Mouse (Mus musculus): Measurements from ENCODE around the gene Nubp1. TPM values are rescaled to one million over a fixed set of nuclear protein-coding genes. Genes with fewer than 3 reads are reported as not detected.

Gene Nubp1
- total and polyA plus RNA-seq, 3 experiments: 152 to 169 (median 162) TPM

GRCm38 (mm10) chr16:10415976-10416375, 4.2 kb downstream of the Nubp1 start (continued):
- TF ChIP-seq TCF12 (IDR thresholded peaks at IDR 0.05; ENCODE audit: low read depth, low read length) (no peak), NELFE (IDR thresholded peaks at IDR 0.05; ENCODE audit: low read depth, low read length) (0 out of 2 replicates have a peak, but pooled peaks have one; percentile 16), SIN3A (IDR thresholded peaks at IDR 0.05; ENCODE audit: low read length) (0 out of 2 replicates have a peak, but pooled peaks have one; percentile 49), ZKSCAN1 (IDR thresholded peaks at IDR 0.05; ENCODE audit: borderline replicate concordance, low read depth, low read length) (no peak), TBP (conservative IDR thresholded peaks at IDR 0.05; ENCODE audit: low read depth, low read length) (no peak)

GRCm38 (mm10) chr16:10416866-10417265, 5.1 kb downstream of the Nubp1 start:
- TF ChIP-seq RAD21 (IDR thresholded peaks at IDR 0.05; ENCODE audit: low read depth, low read length) (peak; percentile 66), SMC3 (IDR thresholded peaks at IDR 0.05; ENCODE audit: low read depth, low read length) (peak; percentile 69), MEF2A (IDR thresholded peaks at IDR 0.05; ENCODE audit: borderline replicate concordance, low read depth, low read length) (0 out of 2 replicates have a peak, but pooled peaks have one; percentile 20), MXI1 (IDR thresholded peaks at IDR 0.05; ENCODE audit: low read depth, low read length) (no peak), GABPA (IDR thresholded peaks at IDR 0.05; ENCODE audit: insufficient replicate concordance, low read depth, low read length) (no peak), TCF12 (IDR thresholded peaks at IDR 0.05; ENCODE audit: low read depth, low read length) (0 out of 2 replicates have a peak, but pooled peaks have one; percentile 11), HCFC1 (IDR thresholded peaks at IDR 0.05; ENCODE audit: low read depth, low read length) (no peak), ETS1 (conservative IDR thresholded peaks at IDR 0.05; ENCODE audit: low read depth, low read length) (no peak), MYC (IDR thresholded peaks at IDR 0.05; ENCODE audit: low read depth, low read length) (0 out of 2 replicates have a peak, but pooled peaks have one; percentile 16), CHD2 (IDR thresholded peaks at IDR 0.05; ENCODE audit: low read length) (no peak), CTCF (conservative IDR thresholded peaks at IDR 0.05 in 1 of 2, IDR thresholded peaks at IDR 0.05 in 1 of 2; ENCODE audit: low read depth in 2 of 2, low read length in 2 of 2) (peak; percentile 71 to 99)
- Histone ChIP-seq H3K79me2 (replicated peaks; ENCODE audit: control insufficient read depth, extremely low read depth, insufficient read depth, poor library complexity, severe bottlenecking) (peaks cover 14% of the 10 kb centered on the region), H3K27me3 (replicated peaks) (no peaks in the 10 kb centered on the region), H3K9ac (ENCODE audit: insufficient read depth, low read depth) (no peak overlapping the region), H3K36me3 (replicated peaks in 1 of 2; ENCODE audit: control insufficient read depth in 1 of 2, insufficient read depth in 1 of 2, low read length in 1 of 2) (peaks cover 81 to 90% of the 10 kb centered on the region in 2 experiments), H3K4me2 (ENCODE audit: insufficient read depth, low read depth, poor library complexity, severe bottlenecking) (no peak overlapping the region), H3K4me3 (replicated peaks in 1 of 3; ENCODE audit: low read depth in 2 of 3, low read length in 2 of 3, poor library complexity in 1 of 3) (no peak overlapping the region), H3K27ac (ENCODE audit: insufficient read depth, low read depth) (0 out of 2 replicates have a peak overlapping the region, but pooled peaks have one; percentile 40), H3K9me3 (replicated peaks; ENCODE audit: low read length) (peaks cover 7% of the 10 kb centered on the region), H3K4me1 (ENCODE audit: control insufficient read depth in 1 of 2, insufficient read depth in 2 of 2) (peaks cover 31 to 94% of the 10 kb centered on the region in 2 experiments)
- DNase-seq (ENCODE audit: extremely low read depth): no peak
- dilution Hi-C loops (cut with MboI; ENCODE audit: extremely low pct_ligation_motif_present, extremely low pct_unique_long_range_greater_than_20kb, low sequenced_read_pairs): no loop called here
- in situ Hi-C loops (cut with MboI; ENCODE audit: low pct_ligation_motif_present, low pct_unique_long_range_greater_than_20kb, low sequenced_read_pairs): loop anchor here (5.0 kb wide), 1 partner anchor 100 kb away; no protein-coding TSS in a partner anchor

- Histone ChIP-seq H3K27ac (ENCODE audit: insufficient read depth, low read depth) (peak overlapping the region; percentile 66), H3K36me3 (replicated peaks in 1 of 2; ENCODE audit: control insufficient read depth in 1 of 2, insufficient read depth in 1 of 2, low read length in 1 of 2) (peaks cover 91 to 98% of the 10 kb centered on the region in 2 experiments)
- dilution Hi-C loops (cut with MboI; ENCODE audit: extremely low pct_ligation_motif_present, extremely low pct_unique_long_range_greater_than_20kb, low sequenced_read_pairs): no loop called here
- TF ChIP-seq IRF4 (IDR thresholded peaks at IDR 0.05; ENCODE audit: low read depth, low read length) (peak; percentile 86), CTCF (conservative IDR thresholded peaks at IDR 0.05 in 1 of 2, IDR thresholded peaks at IDR 0.05 in 1 of 2; ENCODE audit: low read depth in 2 of 2, low read length in 2 of 2) (no peak), E2F4 (IDR thresholded peaks at IDR 0.05; ENCODE audit: insufficient replicate concordance, low read depth, low read length) (no peak), ZMIZ1 (IDR thresholded peaks at IDR 0.05; ENCODE audit: low read depth, low read length) (no peak), GABPA (IDR thresholded peaks at IDR 0.05; ENCODE audit: insufficient replicate concordance, low read depth, low read length) (no peak), POLR2A (IDR thresholded peaks at IDR 0.05; ENCODE audit: low read depth, low read length) (0 out of 2 replicates have a peak, but pooled peaks have one; percentile 9), MYC (IDR thresholded peaks at IDR 0.05; ENCODE audit: low read depth, low read length) (no peak), ZNF384 (IDR thresholded peaks at IDR 0.05; ENCODE audit: low read depth, low read length) (peak; percentile 97), RCOR1 (conservative IDR thresholded peaks at IDR 0.05; ENCODE audit: low read depth, low read length) (no peak), MAFK (IDR thresholded peaks at IDR 0.05; ENCODE audit: insufficient replicate concordance, low read length) (no peak), JUN (IDR thresholded peaks at IDR 0.05; ENCODE audit: insufficient read depth, low read depth, low read length) (no peak), ELF1 (IDR thresholded peaks at IDR 0.05; ENCODE audit: low read depth, low read length) (no peak), SMC3 (IDR thresholded peaks at IDR 0.05; ENCODE audit: low read depth, low read length) (0 out of 2 replicates have a peak, but pooled peaks have one; percentile 3), TCF12 (IDR thresholded peaks at IDR 0.05; ENCODE audit: low read depth, low read length) (peak; percentile 61; the same call in 1 of the 2 replicates), ZKSCAN1 (IDR thresholded peaks at IDR 0.05; ENCODE audit: borderline replicate concordance, low read depth, low read length) (peak; percentile 38; the same call in 1 of the 2 replicates), CHD1 (IDR thresholded peaks at IDR 0.05; ENCODE audit: low read depth, low read length) (no peak), JUND (conservative IDR thresholded peaks at IDR 0.05; ENCODE audit: low read depth, low read length) (no peak), SIN3A (IDR thresholded peaks at IDR 0.05; ENCODE audit: low read length) (peak; percentile 28; the same call in 1 of the 2 replicates), NRF1 (IDR thresholded peaks at IDR 0.05; ENCODE audit: low read depth, low read length) (no peak)
Observed at GRCm38 (mm10) chr16:10417723-10418259, 6.0 kb downstream of the Nubp1 start.

More at GRCm38 (mm10) chr16:10417723-10418259, 6.0 kb downstream of the Nubp1 start:
- H3K79me2 ChIP-seq (replicated peaks; ENCODE audit: control insufficient read depth, extremely low read depth, insufficient read depth, poor library complexity, severe bottlenecking): peaks cover 7% of the 10 kb centered on the region
- no peak overlapping the region for H3K4me2 ChIP-seq (ENCODE audit: insufficient read depth, low read depth, poor library complexity, severe bottlenecking)
- H3K4me1 ChIP-seq (ENCODE audit: control insufficient read depth in 1 of 2, insufficient read depth in 2 of 2): peaks cover 28 to 100% of the 10 kb centered on the region in 2 experiments
- H3K27me3 ChIP-seq (replicated peaks): no peaks in the 10 kb centered on the region
- H3K9ac ChIP-seq (ENCODE audit: insufficient read depth, low read depth): no peak overlapping the region
- peaks cover 7% of the 10 kb centered on the region for H3K9me3 ChIP-seq (replicated peaks; ENCODE audit: low read length)
- in situ Hi-C loops (cut with MboI; ENCODE audit: low pct_ligation_motif_present, low pct_unique_long_range_greater_than_20kb, low sequenced_read_pairs): loop anchor here (5.0 kb wide), 1 partner anchor 100 kb away; no protein-coding TSS in a partner anchor
- DNase-seq (ENCODE audit: extremely low read depth): peak; percentile 91
- no peak overlapping the region for H3K4me3 ChIP-seq (replicated peaks in 1 of 3; ENCODE audit: low read depth in 2 of 3, low read length in 2 of 3, poor library complexity in 1 of 3)
